Mouse (Mus musculus): ENCODE measurements around the gene 2210010C04Rik.

Gene 2210010C04Rik

GRCm38 (mm10) chr6:41035409-41035808, at the start of gene 2210010C04Rik:
Gene 2210010C04Rik (minus strand): TSS chr6:41035509.

GRCm38 (mm10) chr6:41078539-41079303, 43.4 kb upstream of the 2210010C04Rik start:
- WGBS, result 38% methylated on average over 3 of the region's 3 CpGs

- WGBS, result 55% methylated on average over 2 of the region's 2 CpGs
These were observed 40.4 kb upstream of the 2210010C04Rik start for GRCm38 (mm10) chr6:41075753-41076152.

- 50% methylated on average over 6 of the region's 6 CpGs for WGBS
These were observed 28.0 kb upstream of the 2210010C04Rik start for GRCm38 (mm10) chr6:41063332-41063731.

GRCm38 (mm10) chr6:41062746-41063145, 27.4 kb upstream of the 2210010C04Rik start:
- WGBS, result 45% methylated on average over 3 of the region's 3 CpGs

GRCm38 (mm10) chr6:41062081-41062480, 26.8 kb upstream of the 2210010C04Rik start:
- 70% methylated on average over 2 of the region's 2 CpGs for WGBS

GRCm38 (mm10) chr6:41061085-41061484, 25.8 kb upstream of the 2210010C04Rik start:
- 68% methylated on average over 5 of the region's 5 CpGs for WGBS

- WGBS, result 34% methylated on average over 5 of the region's 5 CpGs
These were observed 22.3 kb upstream of the 2210010C04Rik start for GRCm38 (mm10) chr6:41057653-41058052.

- 26% methylated on average over 2 of the region's 2 CpGs for WGBS
These were observed 20.3 kb upstream of the 2210010C04Rik start for GRCm38 (mm10) chr6:41055581-41055980.

GRCm38 (mm10) chr6:41054379-41054778, 19.1 kb upstream of the 2210010C04Rik start:
- 87% methylated on average over 2 of the region's 2 CpGs for WGBS

GRCm38 (mm10) chr6:41051824-41052223, 16.5 kb upstream of the 2210010C04Rik start:
- 83% methylated on average over 4 of the region's 4 CpGs for WGBS

- WGBS, result 45% methylated on average over 1 of the region's 1 CpGs
These were observed 13.3 kb upstream of the 2210010C04Rik start for GRCm38 (mm10) chr6:41048602-41049001.

- WGBS, result 66% methylated on average over 1 of the region's 1 CpGs
These were observed 12.7 kb upstream of the 2210010C04Rik start for GRCm38 (mm10) chr6:41047961-41048360.

- 85% methylated on average over 1 of the region's 1 CpGs for WGBS
These were observed 11.9 kb upstream of the 2210010C04Rik start for GRCm38 (mm10) chr6:41047202-41047601.

GRCm38 (mm10) chr6:41046553-41046952, 11.2 kb upstream of the 2210010C04Rik start:
- WGBS, result 59% methylated on average over 2 of the region's 2 CpGs

- 65% methylated on average over 1 of the region's 1 CpGs for WGBS
These were observed 9.4 kb upstream of the 2210010C04Rik start for GRCm38 (mm10) chr6:41044753-41045152.

- 57% methylated on average over 1 of the region's 1 CpGs for WGBS
These were observed 9.0 kb upstream of the 2210010C04Rik start for GRCm38 (mm10) chr6:41044314-41044713.

- 64% methylated on average over 6 of the region's 6 CpGs for WGBS
These were observed 2.5 kb downstream of the 2210010C04Rik start for GRCm38 (mm10) chr6:41032802-41033201.

- 49% methylated on average over 3 of the region's 3 CpGs for WGBS
These were observed 3.1 kb downstream of the 2210010C04Rik start for GRCm38 (mm10) chr6:41032231-41032630.

- WGBS, result 87% methylated on average over 3 of the region's 3 CpGs
These were observed 4.5 kb downstream of the 2210010C04Rik start for GRCm38 (mm10) chr6:41030821-41031220.

- 24% methylated on average over 2 of the region's 2 CpGs for WGBS
These were observed 8.3 kb downstream of the 2210010C04Rik start for GRCm38 (mm10) chr6:41027053-41027452.

- WGBS, result 57% methylated on average over 2 of the region's 2 CpGs
These were observed 9.2 kb downstream of the 2210010C04Rik start for GRCm38 (mm10) chr6:41025873-41026650.

- WGBS, result 75% methylated on average over 2 of the region's 2 CpGs
These were observed 16.2 kb downstream of the 2210010C04Rik start for GRCm38 (mm10) chr6:41019140-41019539.
